Mouse (Mus musculus): ENCODE results near the gene Col10a1. TPM values are rescaled to one million over a fixed set of nuclear protein-coding genes. Genes with fewer than 3 reads are reported as not detected.
A peak's percentile ranks its signal among the peaks of the same experiment; 100 is the strongest.
"Not testable (repeated sequence)": the region's sequence is repeated elsewhere in the genome, so short reads cannot be mapped to it uniquely, and the experiment has no call there.

Gene Col10a1
- total RNA-seq, 1 experiment = 0.09 TPM

GRCm38 (mm10) chr10:34396959-34397358 is 7.2 kb downstream of the Col10a1 start:
- Histone ChIP-seq H3K9me3 (ENCODE audit: control insufficient read depth, insufficient read depth, low read depth, low read length) (no peaks in the 10 kb centered on the region), H3K9ac (ENCODE audit: insufficient read depth, low read depth, low read length, poor library complexity, severe bottlenecking) (no peak overlapping the region), H3K36me3 (ENCODE audit: control insufficient read depth, insufficient read depth, low read length, poor library complexity, severe bottlenecking) (no peaks in the 10 kb centered on the region; the same call in 1 of the 2 replicates), H3K4me1 (ENCODE audit: control insufficient read depth in 2 of 2, insufficient read depth in 2 of 2, low read length in 2 of 2, poor library complexity in 1 of 2) (no peaks in the 10 kb centered on the region), H3K4me3 (ENCODE audit: insufficient read depth in 1 of 2, low read depth in 1 of 2, low read length in 2 of 2, poor library complexity in 1 of 2, severe bottlenecking in 1 of 2) (no peak overlapping the region), H3K27ac (ENCODE audit: insufficient read depth, low read depth, low read length, poor library complexity, severe bottlenecking) (no peak overlapping the region)
- in situ Hi-C loops (cut with MboI; ENCODE audit: low sequenced_read_pairs in 2 of 2, unreplicated experiment in 2 of 2) = no loop called here
- TF ChIP-seq ZNF384 (IDR thresholded peaks at IDR 0.05; ENCODE audit: low read depth, low read length) = no peak
- no peak for TF ChIP-seq HCFC1 (IDR thresholded peaks at IDR 0.05; ENCODE audit: borderline replicate concordance, insufficient read depth, low read length)
- TF ChIP-seq ZC3H11A (IDR thresholded peaks at IDR 0.05; ENCODE audit: borderline replicate concordance, low read depth, low read length) = no peak
- TF ChIP-seq CHD2 (IDR thresholded peaks at IDR 0.05; ENCODE audit: low read depth, low read length) = no peak
- no peak for TF ChIP-seq MAFK (IDR thresholded peaks at IDR 0.05; ENCODE audit: insufficient read depth, low read depth, low read length)
- DNase-seq (ENCODE audit: low read depth, low spot score) = no peak

- no peak overlapping the region for H3K9ac ChIP-seq (ENCODE audit: insufficient read depth, low read depth, low read length, poor library complexity, severe bottlenecking)
- DNase-seq (ENCODE audit: low read depth, low spot score) = no peak
- H3K4me3 ChIP-seq (ENCODE audit: insufficient read depth in 1 of 2, low read depth in 1 of 2, low read length in 2 of 2, poor library complexity in 1 of 2, severe bottlenecking in 1 of 2) = no peak overlapping the region
- in situ Hi-C loops (cut with MboI; ENCODE audit: low sequenced_read_pairs in 2 of 2, unreplicated experiment in 2 of 2) = no loop called here
- H3K36me3 ChIP-seq (ENCODE audit: control insufficient read depth, insufficient read depth, low read length, poor library complexity, severe bottlenecking) = peaks cover 3% of the 10 kb centered on the region; the same call in 1 of the 2 replicates
- no peak overlapping the region for H3K27ac ChIP-seq (ENCODE audit: insufficient read depth, low read depth, low read length, poor library complexity, severe bottlenecking)
- no peaks in the 10 kb centered on the region for H3K9me3 ChIP-seq (ENCODE audit: control insufficient read depth, insufficient read depth, low read depth, low read length)
- no peak for TF ChIP-seq ZC3H11A (IDR thresholded peaks at IDR 0.05; ENCODE audit: borderline replicate concordance, low read depth, low read length)
- no peak for TF ChIP-seq MAFK (IDR thresholded peaks at IDR 0.05; ENCODE audit: insufficient read depth, low read depth, low read length)
- no peak for TF ChIP-seq HCFC1 (IDR thresholded peaks at IDR 0.05; ENCODE audit: borderline replicate concordance, insufficient read depth, low read length)
- TF ChIP-seq ZNF384 (IDR thresholded peaks at IDR 0.05; ENCODE audit: low read depth, low read length) = no peak
- TF ChIP-seq CHD2 (IDR thresholded peaks at IDR 0.05; ENCODE audit: low read depth, low read length) = no peak
- no peaks in the 10 kb centered on the region for H3K4me1 ChIP-seq (ENCODE audit: control insufficient read depth in 2 of 2, insufficient read depth in 2 of 2, low read length in 2 of 2, poor library complexity in 1 of 2)
These were observed 9.5 kb downstream of the Col10a1 start for GRCm38 (mm10) chr10:34399267-34399666.

- H3K9ac ChIP-seq (ENCODE audit: insufficient read depth, low read depth, low read length, poor library complexity, severe bottlenecking) = peak within 1 kb of the TSS; percentile 97
- no peak for TF ChIP-seq CHD2 (IDR thresholded peaks at IDR 0.05; ENCODE audit: low read depth, low read length)
- no peak for TF ChIP-seq MAFK (IDR thresholded peaks at IDR 0.05; ENCODE audit: insufficient read depth, low read depth, low read length)
- TF ChIP-seq ZC3H11A (IDR thresholded peaks at IDR 0.05; ENCODE audit: borderline replicate concordance, low read depth, low read length) = no peak
- no peak for TF ChIP-seq ZNF384 (IDR thresholded peaks at IDR 0.05; ENCODE audit: low read depth, low read length)
- in situ Hi-C loops (cut with MboI; ENCODE audit: low sequenced_read_pairs in 2 of 2, unreplicated experiment in 2 of 2) = no loop called here
- H3K36me3 ChIP-seq (ENCODE audit: control insufficient read depth, insufficient read depth, low read length, poor library complexity, severe bottlenecking) = no peaks in the 10 kb centered on the region
- H3K4me3 ChIP-seq (ENCODE audit: insufficient read depth in 1 of 2, low read depth in 1 of 2, low read length in 2 of 2, poor library complexity in 1 of 2, severe bottlenecking in 1 of 2) = peak within 1 kb of the TSS; percentile 85 to 98
- DNase-seq (ENCODE audit: low read depth, low spot score) = peak; percentile 91
- peak within 1 kb of the TSS; percentile 72; the same call in 1 of the 2 replicates for H3K27ac ChIP-seq (ENCODE audit: insufficient read depth, low read depth, low read length, poor library complexity, severe bottlenecking)
- no peaks in the 10 kb centered on the region for H3K9me3 ChIP-seq (ENCODE audit: control insufficient read depth, insufficient read depth, low read depth, low read length)
- H3K4me1 ChIP-seq (ENCODE audit: control insufficient read depth in 2 of 2, insufficient read depth in 2 of 2, low read length in 2 of 2, poor library complexity in 1 of 2) = peaks cover 5 to 6% of the 10 kb centered on the region in 2 experiments; a peak in 2 of 4 replicates
These were observed 28.5 kb downstream of the Col10a1 start, which contains the start of gene Nt5dc1 for GRCm38 (mm10) chr10:34418204-34418756. Gene Nt5dc1, minus strand, starts transcription at chr10:34418552.

- H3K27ac ChIP-seq (ENCODE audit: insufficient read depth, low read depth, low read length, poor library complexity, severe bottlenecking); DNase-seq (ENCODE audit: low read depth, low spot score); in situ Hi-C loops (cut with MboI; ENCODE audit: low sequenced_read_pairs in 2 of 2, unreplicated experiment in 2 of 2); H3K9me3 ChIP-seq (ENCODE audit: control insufficient read depth, insufficient read depth, low read depth, low read length); H3K4me1 ChIP-seq (ENCODE audit: control insufficient read depth in 2 of 2, insufficient read depth in 2 of 2, low read length in 2 of 2, poor library complexity in 1 of 2); H3K36me3 ChIP-seq (ENCODE audit: control insufficient read depth, insufficient read depth, low read length, poor library complexity, severe bottlenecking): not testable (repeated sequence)
- H3K4me3 ChIP-seq (ENCODE audit: insufficient read depth in 1 of 2, low read depth in 1 of 2, low read length in 2 of 2, poor library complexity in 1 of 2, severe bottlenecking in 1 of 2) = peak overlapping the region in 1 of 2 experiments; percentile 72; a peak in 2 of 4 replicates
- 0 out of 2 replicates have a peak overlapping the region, but pooled peaks have one; percentile 26 for H3K9ac ChIP-seq (ENCODE audit: insufficient read depth, low read depth, low read length, poor library complexity, severe bottlenecking)
These were observed 29.0 kb downstream of the Col10a1 start for GRCm38 (mm10) chr10:34418794-34419193.

- DNase-seq (ENCODE audit: low read depth, low spot score) = no peak
- in situ Hi-C loops (cut with MboI; ENCODE audit: low sequenced_read_pairs in 2 of 2, unreplicated experiment in 2 of 2) = no loop called here
- H3K4me1 ChIP-seq (ENCODE audit: control insufficient read depth in 2 of 2, insufficient read depth in 2 of 2, low read length in 2 of 2, poor library complexity in 1 of 2) = no peaks in the 10 kb centered on the region
- TF ChIP-seq MAFK (IDR thresholded peaks at IDR 0.05; ENCODE audit: insufficient read depth, low read depth, low read length) (no peak), ZC3H11A (IDR thresholded peaks at IDR 0.05; ENCODE audit: borderline replicate concordance, low read depth, low read length) (no peak), ZNF384 (IDR thresholded peaks at IDR 0.05; ENCODE audit: low read depth, low read length) (no peak), CHD2 (IDR thresholded peaks at IDR 0.05; ENCODE audit: low read depth, low read length) (no peak), HCFC1 (IDR thresholded peaks at IDR 0.05; ENCODE audit: borderline replicate concordance, insufficient read depth, low read length) (no peak)
- H3K9ac ChIP-seq (ENCODE audit: insufficient read depth, low read depth, low read length, poor library complexity, severe bottlenecking) = no peak overlapping the region
- no peaks in the 10 kb centered on the region for H3K36me3 ChIP-seq (ENCODE audit: control insufficient read depth, insufficient read depth, low read length, poor library complexity, severe bottlenecking)
- no peak overlapping the region for H3K4me3 ChIP-seq (ENCODE audit: insufficient read depth in 1 of 2, low read depth in 1 of 2, low read length in 2 of 2, poor library complexity in 1 of 2, severe bottlenecking in 1 of 2)
- no peak overlapping the region for H3K27ac ChIP-seq (ENCODE audit: insufficient read depth, low read depth, low read length, poor library complexity, severe bottlenecking)
- no peaks in the 10 kb centered on the region for H3K9me3 ChIP-seq (ENCODE audit: control insufficient read depth, insufficient read depth, low read depth, low read length)
These were observed 42.0 kb downstream of the Col10a1 start for GRCm38 (mm10) chr10:34431783-34432182.

GRCm38 (mm10) chr10:34434191-34434590 is 44.4 kb downstream of the Col10a1 start:
- H3K9ac ChIP-seq (ENCODE audit: insufficient read depth, low read depth, low read length, poor library complexity, severe bottlenecking); H3K4me1 ChIP-seq (ENCODE audit: control insufficient read depth in 2 of 2, insufficient read depth in 2 of 2, low read length in 2 of 2, poor library complexity in 1 of 2); H3K9me3 ChIP-seq (ENCODE audit: control insufficient read depth, insufficient read depth, low read depth, low read length); H3K27ac ChIP-seq (ENCODE audit: insufficient read depth, low read depth, low read length, poor library complexity, severe bottlenecking); DNase-seq (ENCODE audit: low read depth, low spot score); H3K36me3 ChIP-seq (ENCODE audit: control insufficient read depth, insufficient read depth, low read length, poor library complexity, severe bottlenecking); in situ Hi-C loops (cut with MboI; ENCODE audit: low sequenced_read_pairs in 2 of 2, unreplicated experiment in 2 of 2): not testable (repeated sequence)
- peak overlapping the region; percentile 30 to 66 for H3K4me3 ChIP-seq (ENCODE audit: insufficient read depth in 1 of 2, low read depth in 1 of 2, low read length in 2 of 2, poor library complexity in 1 of 2, severe bottlenecking in 1 of 2)
